Mouse (Mus musculus) testis, adult 2 months (tissue): ENCODE data around the gene Fam168b. TPM values are rescaled to one million over a fixed set of nuclear protein-coding genes. Genes with fewer than 3 reads are reported as not detected.

Experiments used
- H3K27ac ChIP-seq: fragments of 200-500 bp; 2 replicates; pipeline ENCODE4 v1.5.1; 2012; ENCODE audit warnings: low read depth, low read length; ENCODE audit not compliant: control insufficient read depth, insufficient read depth
- H3K27me3 ChIP-seq: fragments of 200-500 bp; 2 replicates; pipeline ENCODE4 v1.6.1; 2012; ENCODE audit warnings: mild to moderate bottlenecking, low read length, moderate library complexity; ENCODE audit not compliant: control insufficient read depth, insufficient read depth
- H3K36me3 ChIP-seq: fragments of 200-500 bp; 2 replicates; pipeline ENCODE4 v1.6.1; 2012; ENCODE audit warnings: mild to moderate bottlenecking, low read length; ENCODE audit not compliant: control insufficient read depth, insufficient read depth
- H3K4me1 ChIP-seq: fragments of 200-500 bp; 2 replicates; pipeline ENCODE4 v1.6.1; 2012; ENCODE audit warnings: low read length; ENCODE audit not compliant: control insufficient read depth, insufficient read depth
- H3K4me3 ChIP-seq: fragments of 200-500 bp; 2 replicates; pipeline ENCODE4 v1.5.1; 2012; ENCODE audit warnings: low read depth, mild to moderate bottlenecking, low read length, moderate library complexity, mixed read lengths; ENCODE audit not compliant: control insufficient read depth
- CTCF ChIP-seq: fragments of 200-500 bp; IDR thresholded peaks from 2 replicates; pipeline ENCODE4 v1.5.1; 2012; ENCODE audit warnings: low read depth, mild to moderate bottlenecking, inconsistent platforms, low read length, moderate library complexity; ENCODE audit not compliant: control insufficient read depth, insufficient read depth, insufficient replicate concordance
- POLR2A ChIP-seq: fragments of 200-500 bp; IDR thresholded peaks from 2 replicates; pipeline ENCODE4 v1.6.1; 2012; ENCODE audit warnings: low read depth, mild to moderate bottlenecking, inconsistent platforms, low read length, moderate library complexity; ENCODE audit not compliant: control insufficient read depth
- polyA plus RNA-seq: library from polyadenylated mRNA; depleted of rRNA; stranded (reverse); fragments of >200 nt; gene quantifications from 2 replicates; pipeline ENCODE4 v1.2.3, GENCODE M21; 2012; rRNA removed

The Fam168b gene
- polyA plus RNA-seq = 59.1 and 70.5 TPM in 2 replicates

DNA sequence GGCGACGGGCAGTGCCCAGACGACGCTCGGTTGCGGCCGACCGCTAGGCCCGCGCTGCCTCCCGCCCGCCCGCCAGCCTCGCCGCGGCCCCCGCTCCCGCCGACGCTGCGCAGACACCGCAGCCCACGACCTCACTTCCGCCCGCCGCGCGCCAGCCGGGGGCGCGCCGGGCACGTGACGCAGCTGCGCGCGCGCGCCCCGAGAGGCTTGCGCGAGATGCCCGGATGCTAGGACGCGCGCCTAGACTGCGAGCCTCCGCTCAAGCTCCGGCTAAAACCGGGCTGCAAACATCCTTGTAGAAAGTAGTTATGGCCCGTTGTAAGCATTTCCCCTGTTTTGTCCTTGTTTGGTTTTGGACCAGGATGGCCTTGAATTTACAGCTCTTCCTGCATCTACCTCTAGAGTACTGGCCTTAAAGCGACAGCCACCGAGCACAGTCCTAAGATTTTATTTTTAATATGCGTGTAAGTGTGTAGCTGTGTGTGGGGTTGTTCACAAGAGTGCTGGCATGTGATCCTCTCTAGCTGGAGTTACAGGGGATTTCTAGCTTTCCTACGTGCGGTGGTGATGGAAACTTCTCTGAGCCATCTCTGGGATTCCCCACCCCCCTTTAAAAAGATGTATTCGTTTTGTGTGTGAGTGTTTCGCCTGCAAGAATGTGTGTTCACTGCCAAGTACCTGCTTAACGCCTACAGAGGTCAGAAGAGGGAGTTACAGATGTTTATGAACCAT lies at the start of gene Fam168b:
TSS of gene Fam168b (minus strand) at position 179 of the 732 bp plus-strand sequence.
- Histone ChIP-seq H3K27me3 (no peaks in the 10 kb centered on the region), H3K4me3 (peak within 1 kb of the TSS; percentile 98), H3K36me3 (no peaks in the 10 kb centered on the region), H3K4me1 (peaks cover 2% of the 10 kb centered on the region; the same call in 1 of the 2 replicates), H3K27ac (peak within 1 kb of the TSS; percentile 93)
- TF ChIP-seq CTCF = no peak
- TF ChIP-seq POLR2A = peak; percentile 80

DNA sequence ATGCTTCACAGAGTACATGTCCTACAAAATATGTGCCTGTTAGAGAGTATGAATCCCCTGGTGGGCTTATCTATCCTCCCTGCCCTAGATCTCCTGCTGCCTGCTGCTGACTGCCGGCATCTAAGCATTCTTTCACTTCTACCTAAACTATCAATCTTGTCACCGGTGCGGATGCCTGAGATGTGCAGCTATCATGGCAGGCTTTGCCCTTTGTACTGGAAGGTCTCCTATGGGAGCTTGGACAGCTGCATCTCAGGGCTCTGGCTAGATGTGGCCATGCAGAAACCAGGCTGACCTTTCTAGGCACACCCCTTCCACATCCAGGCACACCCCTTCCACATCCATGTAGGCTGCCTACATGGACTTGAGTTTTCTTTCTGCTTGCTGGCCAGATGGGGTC lies 49.6 kb upstream of the Fam168b start:
- Histone ChIP-seq H3K4me3 (no peak overlapping the region), H3K27ac (no peak overlapping the region), H3K36me3 (no peaks in the 10 kb centered on the region), H3K4me1 (no peaks in the 10 kb centered on the region), H3K27me3 (no peaks in the 10 kb centered on the region)
- TF ChIP-seq POLR2A = no peak
- no peak for TF ChIP-seq CTCF

- H3K4me1 ChIP-seq = no peaks in the 10 kb centered on the region
- no peak overlapping the region for H3K4me3 ChIP-seq
- no peaks in the 10 kb centered on the region for H3K27me3 ChIP-seq
- no peaks in the 10 kb centered on the region for H3K36me3 ChIP-seq
- TF ChIP-seq CTCF (peak; percentile 36; the same call in 1 of the 2 replicates), POLR2A (no peak)
- no peak overlapping the region for H3K27ac ChIP-seq
Measured at GRCm38 (mm10) chr1:34891559-34892289, 48.9 kb upstream of the Fam168b start.

- Histone ChIP-seq H3K4me1 (no peaks in the 10 kb centered on the region), H3K36me3 (no peaks in the 10 kb centered on the region), H3K27me3 (no peaks in the 10 kb centered on the region), H3K4me3 (no peak overlapping the region), H3K27ac (no peak overlapping the region)
- no peak for TF ChIP-seq POLR2A
- TF ChIP-seq CTCF = no peak
Measured at GRCm38 (mm10) chr1:34883776-34884175, 40.9 kb upstream of the Fam168b start.

DNA sequence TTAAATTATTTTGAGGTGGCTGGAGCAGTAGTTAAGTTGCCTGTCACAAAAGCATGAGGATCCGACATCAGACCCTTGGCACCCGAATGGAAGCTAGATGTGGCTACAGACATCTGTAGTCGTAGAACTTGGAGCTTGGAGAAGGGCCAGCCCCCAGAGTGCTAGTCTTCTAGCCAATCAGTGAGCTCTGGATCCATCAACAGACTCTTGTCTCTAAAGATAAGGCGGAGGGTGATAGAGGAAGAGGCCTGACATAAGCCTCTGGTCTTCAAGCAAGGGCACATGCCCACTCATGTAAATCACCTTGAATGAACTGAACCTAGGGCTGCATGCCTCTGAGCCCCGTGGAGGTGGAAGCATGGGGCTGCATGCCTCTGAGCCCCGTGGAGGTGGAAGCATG lies 36.7 kb upstream of the Fam168b start:
- Histone ChIP-seq H3K27me3 (no peaks in the 10 kb centered on the region), H3K4me1 (no peaks in the 10 kb centered on the region), H3K4me3 (no peak overlapping the region), H3K36me3 (no peaks in the 10 kb centered on the region), H3K27ac (no peak overlapping the region)
- TF ChIP-seq CTCF (no peak), POLR2A (no peak)

- Histone ChIP-seq H3K4me1 (no peaks in the 10 kb centered on the region), H3K27me3 (no peaks in the 10 kb centered on the region), H3K4me3 (no peak overlapping the region), H3K27ac (no peak overlapping the region), H3K36me3 (peaks cover 2% of the 10 kb centered on the region; the same call in 1 of the 2 replicates)
- no peak for TF ChIP-seq POLR2A
- TF ChIP-seq CTCF = no peak
Measured at GRCm38 (mm10) chr1:34873551-34873950, 30.7 kb upstream of the Fam168b start.

DNA sequence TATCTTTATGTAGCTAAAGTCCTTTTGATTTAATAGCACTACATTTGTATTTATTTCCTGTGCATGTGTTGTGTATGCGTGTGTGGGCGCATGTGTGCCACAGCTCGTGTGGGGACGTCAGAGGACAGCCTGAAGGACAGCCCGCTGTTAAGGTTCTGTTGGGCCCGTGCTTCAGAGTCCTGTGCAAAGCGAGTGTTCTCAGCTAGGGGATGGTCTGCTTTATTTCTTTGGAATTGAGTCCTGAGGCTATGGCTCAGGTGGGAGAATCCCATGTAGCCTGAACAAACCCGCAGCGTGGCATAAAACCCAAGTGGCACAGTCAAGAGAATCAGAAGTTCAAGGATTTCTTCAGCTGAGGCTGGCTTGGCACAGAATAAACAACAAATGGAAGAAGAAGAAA lies 28.3 kb upstream of the Fam168b start:
- Histone ChIP-seq H3K4me3 (no peak overlapping the region), H3K27ac (no peak overlapping the region), H3K27me3 (no peaks in the 10 kb centered on the region), H3K4me1 (no peaks in the 10 kb centered on the region), H3K36me3 (peaks cover 2% of the 10 kb centered on the region; the same call in 1 of the 2 replicates)
- TF ChIP-seq CTCF (no peak), POLR2A (no peak)
